Mouse (Mus musculus): ENCODE measurements at regions not wholly inside any gene's neighbourhood (a gene's known extent, or its start where the extent isn't known, plus 50 kb on each side); places are given as distances from the start of the nearest gene placed in this dataset.

GRCm38 (mm10) chr12:65559036-65559435, 333.7 kb downstream of the Wdr20rt start:
- no peak for DNase-seq (ENCODE audit: extremely low spot score in 1 of 2, low spot score in 1 of 2)

- no peak for DNase-seq (ENCODE audit: extremely low spot score in 1 of 2, low spot score in 1 of 2)
Observed at GRCm38 (mm10) chr12:65559809-65560208, 334.5 kb downstream of the Wdr20rt start.

- no peak for DNase-seq (ENCODE audit: extremely low spot score in 1 of 2, low spot score in 1 of 2)
Observed at GRCm38 (mm10) chr12:65571633-65572032, 346.3 kb downstream of the Wdr20rt start.

GRCm38 (mm10) chr12:65593559-65593958, 368.2 kb downstream of the Wdr20rt start:
- DNase-seq (ENCODE audit: extremely low spot score in 1 of 2, low spot score in 1 of 2), result no peak

- DNase-seq (ENCODE audit: extremely low spot score in 1 of 2, low spot score in 1 of 2), result no peak
Observed at GRCm38 (mm10) chr12:65594075-65594474, 368.8 kb downstream of the Wdr20rt start.

- DNase-seq (ENCODE audit: extremely low spot score in 1 of 2, low spot score in 1 of 2), result no peak
Observed at GRCm38 (mm10) chr12:65644232-65644631, 418.9 kb downstream of the Wdr20rt start.

GRCm38 (mm10) chr12:65656772-65657171, 431.5 kb downstream of the Wdr20rt start:
- no peak for DNase-seq (ENCODE audit: extremely low spot score in 1 of 2, low spot score in 1 of 2)

GRCm38 (mm10) chr12:65671673-65672072, 446.4 kb downstream of the Wdr20rt start:
- no peak for DNase-seq (ENCODE audit: extremely low spot score in 1 of 2, low spot score in 1 of 2)

GRCm38 (mm10) chr12:65673193-65673592, 447.9 kb downstream of the Wdr20rt start:
- DNase-seq (ENCODE audit: extremely low spot score in 1 of 2, low spot score in 1 of 2), result peak; percentile 3 to 28

GRCm38 (mm10) chr12:65674916-65675660, 449.8 kb downstream of the Wdr20rt start:
- DNase-seq (ENCODE audit: extremely low spot score in 1 of 2, low spot score in 1 of 2), result no peak

- DNase-seq (ENCODE audit: extremely low spot score in 1 of 2, low spot score in 1 of 2), result peak; percentile 4 to 40
Observed at GRCm38 (mm10) chr12:65680335-65680734, 455.0 kb downstream of the Wdr20rt start.

- DNase-seq (ENCODE audit: extremely low spot score in 1 of 2, low spot score in 1 of 2), result peak in 1 of 2 experiments; percentile 8
Observed at GRCm38 (mm10) chr12:65681826-65682225, 456.5 kb downstream of the Wdr20rt start.

- DNase-seq (ENCODE audit: extremely low spot score in 1 of 2, low spot score in 1 of 2), result no peak
Observed at GRCm38 (mm10) chr12:65704985-65705384, 479.7 kb downstream of the Wdr20rt start.

- DNase-seq (ENCODE audit: extremely low spot score in 1 of 2, low spot score in 1 of 2), result no peak
Observed at GRCm38 (mm10) chr12:65712304-65712703, 487.0 kb downstream of the Wdr20rt start.
